Mouse (Mus musculus) embryo, embryonic 11.5 days (tissue): ENCODE measurements around the gene Rbm7.
"Not testable (repeated sequence)": the region's sequence is repeated elsewhere in the genome, so short reads cannot be mapped to it uniquely, and the experiment has no call there.

ENCODE experiments used
- DNase-seq: peaks from one replicate; pipeline ENCODE4 v3.0.0-alpha.2; 2012; ENCODE audit warnings: low read depth, low spot score

Gene Rbm7

DNA sequence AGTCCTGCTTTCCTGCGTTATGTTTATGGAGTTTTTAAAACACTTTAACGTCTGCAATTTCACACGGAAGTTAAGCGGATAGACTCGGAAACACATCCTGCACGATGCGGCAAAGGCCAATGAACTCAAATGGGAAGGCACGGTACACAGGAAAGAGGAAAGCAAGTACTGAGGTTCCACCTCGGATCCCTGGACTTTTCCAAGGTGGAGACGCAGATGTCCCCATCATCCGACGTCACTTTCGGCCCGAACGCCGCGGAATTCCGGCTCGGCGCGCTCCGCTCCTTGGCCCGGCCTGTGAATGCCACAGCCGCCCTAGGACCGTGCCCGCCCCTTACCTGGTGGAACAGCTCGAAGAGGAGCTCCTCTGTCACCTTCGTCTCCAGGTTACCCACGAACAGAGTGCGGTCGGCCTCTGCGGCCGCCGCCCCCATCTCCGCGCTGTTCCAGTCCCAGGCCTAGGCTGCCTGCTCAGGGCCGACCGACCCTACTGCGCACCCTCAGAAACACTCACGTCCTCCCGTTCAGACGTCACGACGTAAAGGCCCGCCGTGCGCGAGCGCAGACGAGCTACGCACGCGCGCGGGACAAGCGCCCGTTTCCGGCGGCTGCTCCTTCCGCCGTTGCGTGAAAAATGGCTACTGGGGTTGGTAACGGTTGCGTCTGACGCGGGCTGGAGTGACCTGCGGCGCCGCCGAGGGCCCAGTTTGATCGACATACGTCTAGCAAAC lies at the start of gene Rbm7, which contains the start of gene Gm5617:
TSS of gene Rbm7 (minus strand) at position 483 of the 731 bp plus-strand sequence.
TSS of gene Gm5617 (plus strand) at position 626 of the 731 bp plus-strand sequence.
- DNase-seq = peak; percentile 93

DNA sequence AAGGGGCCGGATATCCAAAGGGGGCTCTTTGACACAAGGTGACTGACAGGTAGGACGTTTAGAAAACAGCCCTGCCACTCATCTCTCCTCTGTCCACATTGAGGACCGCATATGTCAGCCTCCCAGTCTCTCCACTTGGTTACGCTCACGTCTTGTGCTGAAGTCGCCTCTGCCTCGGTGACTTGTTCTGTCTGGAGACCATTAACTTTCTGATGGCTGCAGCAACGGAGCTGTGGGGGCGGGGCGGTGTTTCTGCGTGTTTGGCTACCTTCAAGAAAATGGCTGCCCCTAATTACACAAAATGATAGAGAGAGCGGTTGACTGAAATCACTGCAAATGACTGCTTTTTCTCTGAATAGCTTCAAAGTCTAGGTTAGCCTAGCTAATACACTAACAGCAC lies 43.6 kb upstream of the Rbm7 start:
- peak; percentile 9 for DNase-seq

DNA sequence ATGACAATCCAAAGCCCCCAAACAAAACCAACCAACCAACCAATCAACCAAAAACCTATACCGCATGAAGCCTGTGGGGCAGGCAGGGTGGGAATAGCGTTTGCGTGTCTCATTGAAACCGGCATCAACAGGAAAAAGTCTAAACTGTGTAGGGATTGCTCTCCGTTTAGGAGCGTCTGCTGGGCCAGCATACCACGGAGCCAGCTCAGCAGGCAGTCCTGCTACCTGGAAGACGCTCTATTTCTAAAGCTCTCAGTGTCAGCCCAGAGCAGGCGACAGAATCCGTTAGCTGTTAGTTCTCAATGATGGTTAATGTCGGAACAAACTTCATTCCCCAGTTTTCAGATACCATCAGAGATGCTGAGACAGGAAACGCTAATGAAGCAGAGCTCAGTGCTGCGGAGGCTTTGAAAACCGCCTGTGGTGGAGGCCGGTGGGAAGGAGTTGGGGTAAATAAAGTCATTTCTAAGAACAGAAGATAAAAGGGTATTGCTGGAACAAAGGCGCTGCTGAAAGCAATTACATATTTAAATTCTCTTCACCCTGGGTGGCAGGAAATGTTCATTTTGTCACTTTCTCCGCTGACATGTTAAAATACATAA lies 43.0 kb upstream of the Rbm7 start:
- peak; percentile 13 for DNase-seq

DNA sequence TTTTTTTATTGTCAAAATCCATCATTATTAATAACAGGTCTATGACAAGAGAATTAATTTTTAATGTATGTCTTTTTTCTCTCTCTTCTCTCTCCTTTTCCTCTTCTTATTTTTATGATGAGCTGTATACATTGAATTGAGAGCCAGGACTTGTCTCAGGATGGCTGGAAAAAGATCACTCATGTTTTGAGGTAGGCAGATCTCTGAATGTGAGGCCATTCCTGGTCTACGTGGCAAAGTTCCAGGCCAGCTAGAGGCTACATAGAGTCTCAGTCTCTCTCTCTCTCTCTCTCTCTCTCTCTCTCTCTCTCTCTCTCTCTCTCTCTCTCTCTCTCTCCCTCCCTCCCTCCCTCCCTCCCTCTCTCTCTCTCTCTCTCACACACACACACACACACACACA lies 42.5 kb upstream of the Rbm7 start:
- DNase-seq = not testable (repeated sequence)

DNA sequence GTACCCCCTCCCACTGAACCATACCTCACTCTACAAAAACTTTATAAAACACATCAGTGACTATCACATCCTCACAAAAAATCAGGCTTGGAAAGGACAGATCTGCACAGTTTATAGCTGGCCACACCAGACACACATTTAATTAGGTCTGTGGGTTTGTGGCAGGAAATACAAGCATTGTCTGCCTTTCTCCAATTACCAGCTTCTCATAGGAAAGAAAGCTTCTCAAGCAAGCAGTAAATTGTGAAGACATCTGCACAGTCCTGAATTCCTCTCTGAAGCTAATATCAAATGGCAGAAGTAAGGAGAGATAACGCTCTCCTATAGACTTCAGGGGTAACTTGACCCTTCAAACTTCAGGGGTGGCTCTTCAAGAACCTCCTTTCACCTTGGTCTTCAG lies 41.3 kb upstream of the Rbm7 start:
- DNase-seq = no peak

DNA sequence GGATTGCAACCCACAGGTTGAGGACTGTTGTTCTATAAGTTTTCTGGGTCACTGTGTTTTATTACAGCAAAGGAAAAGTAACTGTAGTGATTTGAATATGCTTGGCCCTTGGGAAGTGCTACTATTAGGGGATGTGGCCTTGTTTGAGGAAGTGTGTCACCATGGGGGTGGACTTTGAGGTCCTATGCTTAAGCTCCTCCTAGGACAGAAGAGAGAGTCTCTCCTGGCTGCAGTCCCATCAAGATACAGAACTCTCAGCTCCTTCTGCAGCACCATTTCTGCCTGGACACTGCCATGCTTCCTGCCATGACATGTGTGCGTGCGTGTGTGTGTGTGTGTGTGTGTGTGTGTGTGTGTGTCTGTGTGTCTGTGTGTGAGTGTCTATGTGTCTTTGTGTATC lies 37.6 kb upstream of the Rbm7 start:
- no peak for DNase-seq

DNA sequence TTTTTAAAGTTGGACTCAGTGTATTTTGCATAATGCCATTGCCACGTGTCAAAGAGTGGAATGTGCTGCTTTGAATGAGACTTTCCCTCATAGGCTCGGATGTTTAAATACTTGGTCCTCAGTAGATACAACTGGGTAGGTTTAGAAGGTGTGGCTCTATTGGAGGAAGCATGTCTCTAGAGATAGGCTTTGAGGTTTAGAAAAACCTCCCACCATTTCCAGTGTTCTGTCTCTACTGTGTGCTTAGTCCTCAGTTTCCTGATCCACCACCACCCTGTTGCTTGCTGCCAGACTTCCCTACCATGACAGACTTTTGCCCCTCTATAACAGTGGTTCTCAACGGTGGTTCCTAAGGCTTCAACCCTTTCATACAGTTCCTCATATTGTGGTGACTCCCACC lies 37.1 kb upstream of the Rbm7 start:
- no peak for DNase-seq

DNA sequence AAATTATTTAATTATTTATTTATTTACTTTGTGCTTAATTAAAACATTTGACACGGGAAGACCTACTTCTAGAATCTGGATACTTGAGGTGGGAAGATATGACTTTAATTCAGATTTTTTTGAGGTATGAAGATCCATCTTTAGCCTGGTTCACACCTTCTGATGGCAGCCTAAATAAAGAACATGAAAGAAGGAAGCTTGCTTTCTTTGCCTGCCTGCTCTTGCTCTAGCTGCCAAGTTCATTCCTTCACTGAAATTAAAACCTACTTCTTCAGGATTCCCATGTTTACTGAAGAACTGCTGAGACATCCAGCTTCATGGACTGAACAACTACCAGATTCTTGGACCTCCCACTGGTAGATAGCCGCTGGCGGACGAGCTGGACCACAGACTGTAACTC lies 36.2 kb upstream of the Rbm7 start:
- no peak for DNase-seq

DNA sequence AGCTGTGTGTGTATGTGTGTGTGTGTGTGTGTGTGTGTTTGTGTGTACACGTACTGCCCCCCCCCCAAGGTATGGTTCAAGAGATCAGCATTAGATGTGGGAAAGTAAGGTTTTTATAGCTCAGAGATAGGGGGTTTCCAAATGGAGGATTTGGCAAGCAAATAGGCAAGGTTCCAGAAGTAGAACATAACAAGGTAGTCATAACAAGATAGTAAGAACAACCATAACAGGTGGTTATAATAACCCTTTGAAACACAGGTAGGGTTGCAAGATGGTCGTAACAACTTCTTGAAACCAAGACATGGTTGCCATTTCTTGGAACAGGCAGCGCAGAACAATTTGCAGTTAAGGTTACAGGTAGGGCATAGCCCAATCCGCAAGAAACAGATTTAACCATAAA lies 31.4 kb upstream of the Rbm7 start:
- no peak for DNase-seq

DNA sequence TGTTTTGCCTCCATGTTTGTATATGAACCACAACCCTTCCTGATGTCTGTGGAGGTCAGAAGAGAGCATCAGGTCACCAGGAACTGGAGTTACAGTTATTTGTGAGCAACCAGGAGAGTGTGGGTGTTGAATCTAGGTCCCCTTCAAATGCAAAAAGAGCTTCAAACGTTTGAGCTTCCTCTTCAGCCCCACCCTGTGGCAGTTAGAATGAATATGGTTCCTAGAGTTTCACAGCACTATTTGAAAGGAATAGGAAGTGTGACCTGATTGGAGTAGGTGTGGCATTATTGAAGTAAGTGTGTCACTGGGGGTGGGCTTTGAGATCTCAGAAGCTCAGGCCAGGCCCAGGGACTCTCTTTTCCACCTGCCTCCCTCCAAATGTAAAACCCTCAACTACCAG lies 30.5 kb upstream of the Rbm7 start:
- DNase-seq = no peak

DNA sequence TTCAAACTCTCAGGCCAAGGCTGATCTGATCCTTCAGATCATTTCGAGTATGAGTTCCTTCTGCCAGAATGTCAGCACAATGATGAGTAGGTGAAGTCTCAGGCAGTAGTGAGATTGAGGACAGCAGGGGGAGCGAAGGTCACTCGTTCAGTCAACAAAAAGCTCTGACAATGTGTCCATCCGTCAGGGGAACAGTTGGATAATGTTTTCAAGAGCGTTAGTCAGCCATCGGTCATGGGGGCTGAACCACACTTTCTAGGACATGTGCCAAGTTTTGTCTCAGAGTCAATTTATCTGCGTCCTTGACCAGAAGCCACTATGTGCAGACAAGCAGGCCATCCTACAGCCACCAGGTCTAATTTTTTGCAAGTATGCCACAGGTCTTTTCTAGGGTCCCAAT lies 25.3 kb upstream of the Rbm7 start:
- DNase-seq = not testable (repeated sequence)

DNA sequence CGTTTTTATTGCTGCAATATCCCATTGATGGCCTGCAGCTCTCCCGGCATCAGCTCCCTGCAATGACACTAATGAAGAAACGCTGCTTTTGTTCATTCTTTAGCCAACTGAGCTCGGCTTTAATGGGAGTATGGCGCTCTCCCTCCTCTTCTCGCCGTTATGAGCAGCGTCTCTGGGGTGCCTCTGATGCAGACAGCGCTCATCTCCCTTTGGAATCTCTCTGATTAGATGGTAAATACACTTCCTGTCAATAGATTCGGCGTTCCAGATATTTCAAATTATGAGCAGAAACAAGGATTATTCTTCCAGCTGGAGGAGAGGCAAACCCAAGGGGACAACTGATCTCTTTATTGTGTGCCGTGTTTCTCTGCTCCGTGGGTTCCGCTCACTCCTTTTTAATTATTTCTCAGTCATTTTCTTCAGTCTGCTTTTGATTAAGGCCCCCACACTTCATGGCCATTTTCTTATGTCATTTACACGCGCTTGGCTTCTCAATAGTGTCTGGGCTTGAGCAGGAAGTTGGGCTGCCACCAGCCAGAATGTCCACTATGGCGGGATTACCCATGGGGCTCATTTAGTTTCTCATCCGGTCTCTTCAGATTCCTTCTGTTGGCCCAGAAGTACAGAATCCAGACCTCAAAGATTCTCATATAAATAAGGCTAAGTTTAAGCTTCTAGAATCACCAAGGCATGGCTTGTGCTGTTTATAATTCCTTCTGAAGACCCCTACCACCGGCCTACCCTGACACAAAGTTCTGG lies 22.5 kb upstream of the Rbm7 start:
- no peak for DNase-seq

DNA sequence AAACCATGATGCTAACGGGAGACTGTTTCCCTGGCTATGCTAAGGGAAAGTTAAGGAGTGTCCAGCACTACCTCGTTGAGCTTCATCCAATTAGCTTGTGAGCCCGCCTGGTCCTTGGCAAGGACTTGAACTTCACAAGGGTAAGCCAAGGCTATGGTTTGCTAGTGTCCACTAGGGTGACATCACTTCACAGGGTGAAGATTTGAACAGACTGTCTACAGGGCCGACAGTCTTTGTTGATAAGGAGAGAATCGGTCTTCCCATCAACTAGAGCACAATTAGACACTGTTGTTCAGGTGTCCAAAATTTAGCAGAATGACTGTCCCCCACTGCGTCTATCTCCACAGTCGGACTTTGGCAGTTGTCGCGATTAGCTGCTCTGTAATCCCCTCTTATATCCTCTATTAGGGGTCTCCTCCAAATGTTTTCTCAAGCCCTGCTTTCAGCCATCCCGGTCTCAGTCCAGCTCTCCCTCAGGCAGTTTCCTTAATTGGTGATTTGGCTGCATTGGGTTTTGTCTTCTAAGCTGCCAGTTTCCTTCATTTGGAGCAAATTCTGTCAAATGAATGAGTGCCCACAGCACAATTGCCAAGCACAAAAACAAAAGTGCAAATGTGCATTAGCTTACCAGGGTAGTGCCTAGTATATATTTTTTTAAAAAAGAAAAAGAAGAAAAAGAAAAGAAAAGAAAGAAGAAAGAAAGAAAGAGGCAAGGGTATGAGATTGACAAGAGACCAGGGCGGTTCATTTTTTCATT lies 21.7 kb upstream of the Rbm7 start:
- no peak for DNase-seq

DNA sequence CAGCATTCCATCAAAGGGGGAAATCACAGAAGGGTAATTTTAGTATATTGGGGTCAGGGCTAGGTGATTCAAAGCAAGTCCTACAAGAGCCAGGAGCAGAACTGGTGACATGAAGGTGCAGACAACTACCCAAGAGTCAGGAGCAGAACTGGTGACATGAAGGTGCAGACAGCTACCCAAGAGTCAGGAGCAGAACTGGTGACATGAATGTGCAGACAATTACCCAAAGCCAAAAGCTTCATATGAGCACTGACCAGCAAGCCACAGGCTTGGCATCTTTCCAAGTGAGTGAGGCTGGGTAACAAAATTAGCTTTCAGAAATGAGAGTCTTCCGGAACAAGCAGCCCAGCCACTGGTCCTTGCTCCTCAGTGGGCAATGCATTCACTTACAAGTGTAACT lies 20.2 kb upstream of the Rbm7 start:
- no peak for DNase-seq

DNA sequence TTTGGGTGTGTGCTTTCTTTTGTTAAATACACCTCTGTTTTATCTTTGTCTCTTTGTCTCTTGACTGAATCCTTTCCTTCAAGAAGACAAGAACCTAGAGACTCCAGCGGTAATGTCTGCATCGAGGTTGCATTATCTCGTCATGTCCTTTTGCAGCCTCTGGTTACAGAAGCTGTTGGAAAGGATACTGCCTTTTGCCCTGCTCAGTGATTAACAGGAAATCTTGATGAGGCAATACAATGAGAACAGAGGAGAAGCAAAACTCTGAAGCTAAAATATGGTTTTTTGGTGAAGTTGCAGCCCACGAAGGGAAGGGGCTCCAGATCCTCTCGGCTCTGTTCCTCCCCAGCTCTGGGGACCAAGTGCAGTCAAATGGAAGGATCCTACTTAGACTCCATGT lies 15.0 kb upstream of the Rbm7 start:
- DNase-seq = no peak

DNA sequence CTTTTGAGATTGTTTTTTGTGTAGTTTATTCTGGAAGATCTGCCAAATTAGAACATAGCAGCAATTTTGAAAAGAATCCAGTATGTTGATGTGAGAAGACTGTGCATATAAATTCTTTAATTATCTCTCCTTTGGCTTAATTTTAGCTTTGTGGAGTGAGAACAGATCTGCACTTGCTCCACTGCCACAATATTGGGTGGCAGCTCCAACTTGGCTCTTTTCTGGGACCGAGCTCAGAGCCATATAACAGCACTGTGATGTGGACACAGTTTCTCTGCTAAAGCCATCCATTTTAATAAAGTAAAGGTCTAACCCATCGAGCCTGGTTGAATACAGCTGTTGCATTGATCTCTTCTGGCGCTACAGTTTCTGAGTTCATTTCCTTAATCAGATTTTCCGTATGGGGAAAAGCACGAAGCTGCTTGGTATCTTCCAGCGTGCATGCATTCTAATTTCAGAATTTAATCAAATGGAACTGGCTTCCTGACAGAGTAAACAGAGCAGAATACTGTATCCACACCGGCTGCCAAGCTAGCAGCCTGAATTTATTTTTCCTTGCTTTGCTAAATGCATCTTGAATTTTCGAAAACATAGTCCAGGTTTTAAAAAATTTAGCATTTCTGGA lies 9.8 kb upstream of the Rbm7 start:
- no peak for DNase-seq

DNA sequence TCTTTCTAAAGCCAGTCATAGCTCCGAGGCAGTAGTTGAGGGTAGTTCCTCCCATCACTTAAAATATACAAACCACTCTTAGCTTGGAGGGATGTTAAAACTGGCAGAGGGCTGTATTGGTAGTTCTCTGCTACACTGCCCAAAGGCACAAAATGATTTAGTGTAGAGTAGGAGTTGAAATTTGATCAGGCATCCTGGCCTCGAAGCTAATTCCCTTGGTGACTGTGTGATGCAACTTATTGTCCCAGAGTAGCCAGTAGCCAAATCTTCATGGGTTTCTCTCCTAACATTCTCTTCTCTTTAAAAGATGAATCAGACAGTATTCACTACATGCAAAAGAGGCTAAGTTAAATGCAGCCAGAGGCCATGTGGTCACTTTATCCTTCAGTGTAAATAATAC lies 7.9 kb upstream of the Rbm7 start:
- no peak for DNase-seq

DNA sequence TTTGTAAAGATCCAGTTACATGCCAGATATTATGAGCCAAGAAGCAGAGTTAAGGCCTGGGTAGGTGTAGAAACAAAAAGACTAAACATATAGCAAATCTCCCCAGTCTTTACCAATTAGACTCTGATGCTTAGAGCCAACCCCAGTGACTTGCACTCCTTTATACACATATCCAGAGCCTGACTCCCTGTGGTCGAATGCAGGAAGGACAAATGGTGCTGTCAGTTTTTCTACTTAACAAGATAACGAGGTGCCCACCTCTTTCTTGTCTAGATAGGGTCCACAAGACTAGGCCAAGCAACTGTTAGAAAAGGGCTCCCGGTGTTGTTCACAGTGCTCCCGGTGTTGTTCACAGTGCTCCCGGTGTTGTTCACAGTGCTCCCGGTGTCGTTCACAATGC lies 6.1 kb upstream of the Rbm7 start:
- DNase-seq = no peak

DNA sequence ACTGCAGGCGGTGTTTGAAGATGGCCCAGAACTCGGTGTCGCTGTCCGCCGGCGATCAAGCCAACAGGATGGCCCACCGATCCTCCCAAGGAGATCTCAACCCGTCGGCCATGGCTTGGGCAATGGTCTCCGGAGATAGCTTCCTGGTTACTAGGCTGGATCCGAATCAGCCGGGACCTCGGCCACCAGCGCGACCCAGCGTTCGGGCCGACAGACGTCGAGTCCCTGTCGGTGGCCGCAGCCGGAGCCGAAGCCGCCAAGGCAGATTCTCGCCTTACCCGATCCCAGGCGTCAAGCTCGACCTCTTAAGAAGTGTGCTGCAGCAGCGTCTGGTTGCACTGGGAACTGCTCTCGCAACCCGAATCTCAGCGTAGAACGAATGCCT lies 441 bp upstream of the Rbm7 start:
- peak; percentile 23 for DNase-seq

DNA sequence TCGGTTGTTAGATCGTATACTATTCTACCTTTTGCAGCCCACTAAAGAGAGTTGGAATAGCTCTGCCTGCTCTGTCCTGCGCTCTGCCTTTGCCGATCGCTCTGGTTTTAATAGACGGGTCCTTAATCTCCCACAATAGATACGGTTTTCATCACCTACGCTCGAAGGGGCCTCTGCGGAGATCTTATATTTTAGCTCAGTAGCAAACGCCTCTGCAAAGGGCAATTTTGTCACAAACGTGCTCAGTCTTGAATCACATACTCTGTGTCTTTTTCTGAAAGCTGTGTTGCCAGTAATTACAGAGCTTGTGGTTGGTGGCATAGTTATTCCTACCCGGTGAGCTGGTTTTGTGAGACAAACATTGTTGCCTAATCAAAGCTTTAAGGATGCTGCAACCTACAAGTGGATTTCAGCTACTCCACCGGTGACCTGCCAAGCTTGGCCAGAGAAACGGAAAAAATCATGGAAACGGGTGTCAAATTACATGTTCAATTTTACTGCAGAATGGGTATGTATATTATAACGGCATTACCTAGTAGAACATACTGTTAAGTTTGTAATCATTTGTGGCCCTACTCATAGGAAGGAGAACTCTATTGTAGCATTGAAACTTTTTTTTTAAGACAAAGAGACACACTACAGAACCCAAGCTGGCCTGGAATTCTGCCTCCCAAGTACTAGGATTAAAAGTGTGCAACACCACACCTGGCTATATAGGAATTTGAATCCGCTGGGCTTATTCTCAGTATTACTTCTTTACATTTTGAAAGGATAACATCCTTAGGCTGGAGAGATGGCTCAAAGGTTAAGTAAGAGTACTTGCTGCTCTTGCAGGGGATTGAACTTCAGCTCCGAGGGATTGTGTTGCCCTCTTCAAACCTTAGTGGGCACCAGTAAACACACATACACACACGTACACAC lies 13.6 kb downstream of the Rbm7 start:
- no peak for DNase-seq
